31 mouse cellular contexts compared by ENCODE assay signal in genomic region chr1:82638428-82638827, GRCm38 (mm10). TPM values are rescaled to one million over a fixed set of nuclear protein-coding genes. Genes with fewer than 3 reads are reported as not detected.
DNase-seq lines count a peak whose midpoint lies in the region; ATAC-seq and TF ChIP-seq lines count a peak whose summit lies in the region.
"Had no signal": no experiment of that assay in that cellular context is flagged by ENCODE, and none has a peak within 500 bp of the region (broad histone marks: within the 10 kb centered on the region; RNA-seq: fewer than 3 reads in every experiment).

No protein-coding gene starts in this region.

- 0 out of 2 replicates have a peak, but pooled peaks have one; percentile 5 for TF ChIP-seq CTCF in kidney, postnatal 0 days (IDR thresholded peaks at IDR 0.05; ENCODE audit: low read depth)

- 85% methylated on average over 2 of the region's 2 CpGs for WGBS in kidney, postnatal 0 days
- 90% methylated on average over 2 of the region's 2 CpGs for WGBS in forebrain, embryonic 13.5 days

- no peaks in the 10 kb centered on the region for H3K27me3 ChIP-seq in kidney, postnatal 0 days (ENCODE audit: insufficient read depth, low read length)
- no peaks in the 10 kb centered on the region for H3K27me3 ChIP-seq in forebrain, embryonic 13.5 days
- H3K27me3 ChIP-seq: embryonic facial prominence, embryonic 12.5 days; embryonic facial prominence, embryonic 15.5 days; hindbrain, embryonic 13.5 days had no signal

- no peak overlapping the region for H3K9ac ChIP-seq in kidney, postnatal 0 days (ENCODE audit: low read depth, low read length)
- H3K9ac ChIP-seq in forebrain, embryonic 13.5 days = no peak overlapping the region
- H3K9ac ChIP-seq: embryonic facial prominence, embryonic 12.5 days; embryonic facial prominence, embryonic 15.5 days; forebrain, embryonic 12.5 days; hindbrain, embryonic 13.5 days had no signal

- no peak for DNase-seq in kidney, postnatal 0 days (ENCODE audit: low spot score)
- DNase-seq in kidney, postnatal 4 days = no peak
- DNase-seq in 3T3-L1 (ENCODE audit: low read depth, low spot score) (peak; percentile 9), A20 (ENCODE audit: low read depth, low spot score) (peak; percentile 23), MN1 (ENCODE audit: low spot score) (peak; percentile 9)
- no peak for DNase-seq in adrenal gland, adult 18-20 months (ENCODE audit: low spot score in 2 of 2)
- no peak for DNase-seq in right cerebral cortex, adult 18-20 months
- DNase-seq: adrenal gland, adult 2 months; adrenal gland, postnatal 14 days; cerebellum, adult 11 months; cerebellum, adult 2 months; cerebellum, adult 9-11 months; cerebellum, postnatal 25 days; gastrocnemius, postnatal 10 days; gastrocnemius, postnatal 36 days; kidney, adult 2 months had no signal

- no peak overlapping the region for H3K4me3 ChIP-seq in kidney, postnatal 0 days (replicated peaks; ENCODE audit: low read depth, low read length)
- H3K4me3 ChIP-seq in forebrain, embryonic 13.5 days = no peak overlapping the region
- H3K4me3 ChIP-seq: embryonic facial prominence, embryonic 12.5 days; embryonic facial prominence, embryonic 15.5 days; forebrain, embryonic 12.5 days; hindbrain, embryonic 10.5 days; hindbrain, embryonic 13.5 days had no signal

- no peaks in the 10 kb centered on the region for H3K36me3 ChIP-seq in kidney, postnatal 0 days (ENCODE audit: insufficient read depth, low read length)
- H3K36me3 ChIP-seq in forebrain, embryonic 13.5 days (ENCODE audit: poor library complexity, severe bottlenecking) = no peaks in the 10 kb centered on the region
- H3K36me3 ChIP-seq: embryonic facial prominence, embryonic 12.5 days; embryonic facial prominence, embryonic 15.5 days; forebrain, embryonic 12.5 days; hindbrain, embryonic 10.5 days; hindbrain, embryonic 13.5 days had no signal

- H3K4me2 ChIP-seq in kidney, postnatal 0 days (ENCODE audit: low read length) = no peak overlapping the region
- no peak overlapping the region for H3K4me2 ChIP-seq in forebrain, embryonic 13.5 days
- H3K4me2 ChIP-seq: embryonic facial prominence, embryonic 12.5 days; embryonic facial prominence, embryonic 15.5 days; forebrain, embryonic 12.5 days; heart, embryonic 11.5 days; hindbrain, embryonic 13.5 days had no signal

- H3K4me1 ChIP-seq in kidney, postnatal 0 days (replicated peaks; ENCODE audit: insufficient read depth, low read length) = 0 out of 2 replicates have a peak, but pooled peaks cover 5% of the 10 kb centered on the region
- H3K4me1 ChIP-seq in forebrain, embryonic 13.5 days = peaks cover 7% of the 10 kb centered on the region; the same call in 1 of the 2 replicates
- H3K4me1 ChIP-seq: embryonic facial prominence, embryonic 12.5 days; embryonic facial prominence, embryonic 15.5 days; forebrain, embryonic 12.5 days; hindbrain, embryonic 10.5 days had no signal

- no peak overlapping the region for H3K27ac ChIP-seq in kidney, postnatal 0 days
- H3K27ac ChIP-seq in forebrain, embryonic 13.5 days = no peak overlapping the region
- H3K27ac ChIP-seq: embryonic facial prominence, embryonic 12.5 days; embryonic facial prominence, embryonic 15.5 days; forebrain, embryonic 12.5 days; hindbrain, embryonic 10.5 days; hindbrain, embryonic 13.5 days; hindbrain, postnatal 0 days had no signal

- ATAC-seq in kidney, postnatal 0 days (replicated peaks; ENCODE audit: low FRiP score, low read depth) = no peak
- ATAC-seq in forebrain, embryonic 13.5 days = no peak
- ATAC-seq: activated CD4-positive, CD25-positive, alpha-beta regulatory T cell, adult 4 months; forebrain, embryonic 16.5 days; hindbrain, postnatal 0 days; inflammation-experienced regulatory T-cells, adult 6 months; intestine, postnatal 0 days had no signal

- no peaks in the 10 kb centered on the region for H3K9me3 ChIP-seq in kidney, postnatal 0 days (replicated peaks; ENCODE audit: low read length)
- H3K9me3 ChIP-seq in forebrain, embryonic 13.5 days (replicated peaks) = no peaks in the 10 kb centered on the region
- H3K9me3 ChIP-seq: embryonic facial prominence, embryonic 12.5 days; embryonic facial prominence, embryonic 15.5 days; forebrain, embryonic 12.5 days; hindbrain, embryonic 10.5 days; hindbrain, embryonic 13.5 days had no signal

RNA-seq across cellular contexts. Expression of gene Col4a3, which starts 51.7 kb away (rescaled TPM):
- polyA plus RNA-seq in kidney, postnatal 0 days (2015; fragmentation: Nextera tagmentation; extraction: Ambion mirVana) = 21.9 and 22.3 TPM in 2 replicates
- polyA plus RNA-seq in forebrain, embryonic 13.5 days (2015; fragmentation: Nextera tagmentation; extraction: Ambion mirVana) = 0.12 and 0.14 TPM in 2 replicates
- 1 to 10 TPM; 1.5 to 2.3 TPM for total RNA-seq in adrenal gland, adult 18-20 months (2021)
- total RNA-seq: common myeloid progenitor, adult 5-6 weeks; ES-E14; granulocyte monocyte progenitor cell, adult 5-6 weeks had no signal

RNA-seq across cellular contexts. Expression of gene Col4a4, which starts 51.8 kb away (rescaled TPM):
- polyA plus RNA-seq in kidney, postnatal 0 days (2015; fragmentation: Nextera tagmentation; extraction: Ambion mirVana) = 20.3 and 20.8 TPM in 2 replicates
- 0.15 and 0.18 TPM in 2 replicates for polyA plus RNA-seq in forebrain, embryonic 13.5 days (2015; fragmentation: Nextera tagmentation; extraction: Ambion mirVana)
- 1 to 10 TPM; 4.2 to 5.0 TPM for total RNA-seq in adrenal gland, adult 18-20 months (2021)
- total RNA-seq: granulocyte monocyte progenitor cell, adult 5-6 weeks had no signal

Comparison
In these comparisons a context has a peak if more than half of its experiments do, and no peak if none do; other contexts are left out.
1. DNase-seq: peak in 3T3-L1 (single experiment), A20 (single experiment) and MN1 (single experiment); none in kidney, postnatal 0 days (single experiment), kidney, postnatal 4 days (0 of 2), adrenal gland, adult 18-20 months (0 of 2) and right cerebral cortex, adult 18-20 months (single experiment).
2. RNA of gene Col4a3, which starts 51.7 kb away (polyA plus RNA-seq): 21.9 to 22.3 TPM in kidney, postnatal 0 days; 0.12 to 0.14 TPM in forebrain, embryonic 13.5 days; every median in the first group is over 10 times any median in the second.
3. RNA of gene Col4a4, which starts 51.8 kb away (polyA plus RNA-seq): 20.3 to 20.8 TPM in kidney, postnatal 0 days; 0.15 to 0.18 TPM in forebrain, embryonic 13.5 days; every median in the first group is over 10 times any median in the second.